Mouse (Mus musculus): Measurements from ENCODE around the gene Dnpep. TPM values are rescaled to one million over a fixed set of nuclear protein-coding genes. Genes with fewer than 3 reads are reported as not detected.

Dnpep gene
- 10 to 100 TPM; 63.9 to 69.7 TPM for polyA plus RNA-seq (2017; shearing (Covaris generic))

DNA sequence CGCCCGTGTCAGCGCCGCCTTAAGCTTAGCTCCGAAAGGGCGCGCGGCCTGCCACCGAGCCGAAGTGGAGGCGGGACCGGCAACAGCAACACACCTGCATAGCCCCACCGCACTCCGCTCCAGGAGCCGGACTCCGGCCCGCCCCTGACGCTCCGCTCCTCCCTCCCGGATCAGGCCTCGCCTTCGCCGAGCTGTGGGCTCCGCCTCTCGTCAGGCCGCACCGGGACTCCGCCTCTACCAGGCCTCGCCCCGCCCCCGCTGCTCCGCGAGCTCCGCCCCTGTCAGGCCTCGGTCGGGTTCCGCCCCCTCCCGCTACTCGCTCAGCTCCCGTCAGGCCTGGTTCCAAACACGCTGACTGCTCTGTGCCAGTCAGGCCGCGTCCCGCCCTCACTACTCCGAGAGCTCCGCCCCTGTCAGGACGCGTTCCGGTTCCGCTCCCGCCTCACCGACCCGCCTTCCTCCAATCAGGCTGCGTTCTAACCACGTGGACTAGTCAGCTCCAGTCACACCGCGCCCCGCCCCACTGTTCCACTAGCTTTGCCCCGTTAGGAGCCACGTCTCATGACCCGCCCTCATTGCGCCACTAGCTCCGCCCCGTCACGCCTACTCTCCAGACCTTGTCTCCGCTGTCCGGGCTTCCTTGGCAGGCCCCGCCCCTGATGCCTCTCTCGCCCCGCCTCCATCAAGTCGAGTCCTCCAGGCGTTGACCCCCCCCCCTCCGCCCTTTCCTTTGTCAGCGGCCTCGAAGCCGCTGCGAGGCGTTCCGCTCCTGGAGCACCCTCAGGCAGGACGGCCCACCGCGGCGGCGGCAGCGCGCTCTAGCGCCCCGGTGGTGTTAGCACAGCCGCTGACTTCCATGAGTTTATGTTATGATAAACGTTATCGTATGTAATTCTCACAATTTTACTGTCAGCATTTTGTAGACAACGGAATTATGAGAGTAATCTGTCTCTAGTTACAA lies at the start of gene Dnpep:
TSS of gene Dnpep (minus strand) at position 750 of the 961 bp plus-strand sequence.

DNA sequence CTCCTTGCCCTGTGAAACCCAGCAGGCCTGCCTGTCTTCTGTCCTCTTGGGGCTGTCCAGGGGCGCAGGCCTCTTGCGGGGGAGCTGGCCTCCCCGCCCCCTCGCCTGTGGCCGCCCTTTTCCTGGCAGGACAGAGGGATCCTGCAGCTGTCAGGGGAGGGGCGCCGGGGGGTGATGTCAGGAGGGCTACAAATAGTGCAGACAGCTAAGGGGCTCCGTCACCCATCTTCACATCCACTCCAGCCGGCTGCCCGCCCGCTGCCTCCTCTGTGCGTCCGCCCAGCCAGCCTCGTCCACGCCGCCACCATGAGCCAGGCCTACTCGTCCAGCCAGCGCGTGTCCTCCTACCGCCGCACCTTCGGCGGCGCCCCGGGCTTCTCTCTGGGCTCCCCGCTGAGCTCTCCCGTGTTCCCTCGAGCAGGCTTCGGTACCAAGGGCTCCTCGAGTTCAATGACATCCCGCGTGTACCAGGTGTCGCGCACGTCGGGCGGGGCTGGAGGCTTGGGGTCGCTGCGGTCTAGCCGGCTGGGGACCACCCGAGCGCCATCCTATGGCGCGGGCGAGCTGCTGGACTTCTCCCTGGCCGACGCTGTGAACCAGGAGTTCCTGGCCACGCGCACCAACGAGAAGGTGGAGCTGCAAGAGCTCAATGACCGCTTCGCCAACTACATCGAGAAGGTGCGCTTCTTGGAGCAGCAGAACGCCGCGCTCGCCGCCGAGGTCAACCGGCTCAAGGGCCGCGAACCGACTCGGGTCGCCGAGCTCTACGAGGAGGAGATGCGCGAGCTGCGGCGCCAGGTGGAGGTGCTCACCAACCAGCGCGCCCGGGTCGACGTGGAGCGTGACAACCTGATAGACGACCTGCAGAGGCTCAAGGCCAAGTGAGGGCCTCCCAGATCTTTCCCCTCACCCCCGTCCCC lies 42.6 kb upstream of the Dnpep start, which contains the start of gene Des:
TSS of gene Des (plus strand) at position 218 of the 920 bp plus-strand sequence.

DNA sequence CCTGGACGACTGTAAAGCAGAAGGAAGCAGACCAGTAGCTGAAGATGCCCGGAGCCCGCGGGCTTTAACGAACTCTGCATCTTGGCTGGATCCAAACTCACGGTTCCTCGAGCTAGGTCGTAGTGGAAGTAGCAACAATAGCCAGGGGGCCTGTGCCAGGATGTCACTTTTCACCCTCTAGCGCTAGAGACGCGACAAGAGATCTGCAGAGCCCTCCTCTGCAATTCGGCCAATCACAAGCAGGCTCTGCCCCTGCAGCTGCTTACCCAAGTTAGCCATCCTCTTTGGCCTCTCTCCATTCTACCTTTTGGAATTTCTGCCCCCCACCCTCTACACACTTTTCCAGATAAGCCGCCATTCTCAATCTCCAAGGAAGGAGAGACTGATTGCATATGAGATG lies 39.6 kb downstream of the Dnpep start, which contains the start of gene Resp18:
TSS of gene Resp18 (minus strand) at position 188 of the 400 bp plus-strand sequence.

DNA sequence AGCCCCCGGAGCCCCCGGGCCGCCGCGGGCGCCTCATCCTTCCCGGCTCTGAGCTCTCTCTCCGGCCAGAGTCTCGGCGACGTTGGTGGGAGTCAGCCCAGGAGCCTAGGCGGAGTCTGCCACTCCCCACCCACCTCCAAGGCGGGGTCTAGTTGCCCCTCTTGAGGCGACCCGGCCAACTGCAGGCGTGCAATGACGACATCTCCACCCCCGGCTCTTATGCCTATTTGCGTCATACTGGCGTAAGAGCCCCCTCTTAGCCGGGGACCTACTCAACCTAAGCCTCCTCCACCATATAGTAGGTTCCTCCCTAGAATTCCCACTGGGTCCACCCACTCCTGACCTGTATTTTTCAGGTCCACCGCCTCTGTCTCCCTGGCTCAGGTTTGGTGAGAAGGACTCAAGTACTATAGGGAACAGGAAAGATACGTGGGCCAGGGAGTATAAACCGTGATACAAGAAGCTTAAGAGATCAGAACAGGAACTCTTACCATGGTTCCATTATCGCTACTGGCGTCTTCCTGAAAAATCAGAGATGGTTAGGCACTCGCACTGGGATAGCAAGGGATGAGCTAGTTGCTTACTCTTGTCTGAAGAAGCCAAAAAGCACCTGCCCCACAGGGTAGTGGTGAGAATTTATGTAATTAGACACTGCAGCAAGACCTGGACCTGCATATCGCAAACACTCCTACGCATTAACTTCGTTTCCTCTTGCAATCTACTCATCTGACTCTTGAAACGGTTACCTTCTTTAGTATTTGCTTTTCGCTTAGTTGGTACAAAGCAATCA lies 53.5 kb downstream of the Dnpep start, which contains the start of gene Ptprn:
TSS of gene Ptprn (minus strand) at position 412 of the 790 bp plus-strand sequence.

Other genes with a start within 250 kb of the Dnpep start
- 10 to 100 TPM in 1 of 2 experiments, 1 to 10 TPM in 1; 8.1 to 18.7 TPM for gene Nhej1, start 192.8 kb downstream of the Dnpep start, polyA plus RNA-seq (2017; shearing (Covaris generic))
- 1 to 10 TPM in 1 of 2 experiments, under 1 TPM in 1; 0.42 to 1.1 TPM for gene Slc23a3, start 184.1 kb downstream of the Dnpep start, polyA plus RNA-seq (2017; shearing (Covaris generic))
- 100 to 1,000 TPM; 146 to 163 TPM for gene Cnppd1, start 175.3 kb downstream of the Dnpep start, polyA plus RNA-seq (2017; shearing (Covaris generic))
- gene Retreg2, start 175.2 kb downstream of the Dnpep start, polyA plus RNA-seq (2017; shearing (Covaris generic)), result 100 to 1,000 TPM; 122 TPM
- gene Zfand2b, start 149.3 kb downstream of the Dnpep start, polyA plus RNA-seq (2017; shearing (Covaris generic)), result 10 to 100 TPM; 68.6 to 80.7 TPM
- gene Abcb6, start 137.6 kb downstream of the Dnpep start, polyA plus RNA-seq (2017; shearing (Covaris generic)), result 1 to 10 TPM; 4.8 to 7.3 TPM
- 10 to 100 TPM; 38.6 to 47.7 TPM for gene Ankzf1, start 125.8 kb downstream of the Dnpep start, polyA plus RNA-seq (2017; shearing (Covaris generic))
- gene Atg9a, start 125.8 kb downstream of the Dnpep start, polyA plus RNA-seq (2017; shearing (Covaris generic)), result 10 to 100 TPM; 17.2 to 18.1 TPM
- gene Glb1l, start 107.2 kb downstream of the Dnpep start, polyA plus RNA-seq (2017; shearing (Covaris generic)), result 10 to 100 TPM in 1 of 2 experiments, 1 to 10 TPM in 1; 9.9 to 18.9 TPM
- gene Stk16, start 107.2 kb downstream of the Dnpep start, polyA plus RNA-seq (2017; shearing (Covaris generic)), result 100 to 1,000 TPM in 1 of 2 experiments, 10 to 100 TPM in 1; 97.8 to 128 TPM
- gene Tuba4a, start 98.1 kb downstream of the Dnpep start, polyA plus RNA-seq (2017; shearing (Covaris generic)), result 100 to 1,000 TPM; 268 to 351 TPM
- 1 to 10 TPM in 1 of 2 experiments, not detected in 1; 2.1 TPM for gene A630095N17Rik, start 85.9 kb downstream of the Dnpep start, polyA plus RNA-seq (2017; shearing (Covaris generic))
- gene Dnajb2, start 81.6 kb downstream of the Dnpep start, polyA plus RNA-seq (2017; shearing (Covaris generic)), result 10 to 100 TPM; 41.1 to 41.7 TPM
- under 1 TPM; 0.28 to 0.32 TPM for gene Ptprn, start 53.5 kb downstream of the Dnpep start, polyA plus RNA-seq (2017; shearing (Covaris generic))
- not detected for gene Resp18, start 39.6 kb downstream of the Dnpep start, polyA plus RNA-seq (2017; shearing (Covaris generic))
- under 1 TPM in 1 of 2 experiments, not detected in 1; 0.77 TPM for gene Des, start 42.3 kb upstream of the Dnpep start, polyA plus RNA-seq (2017; shearing (Covaris generic))
- 1 to 10 TPM in 1 of 2 experiments, under 1 TPM in 1; 0.95 to 5.6 TPM for gene Speg, start 57.3 kb upstream of the Dnpep start, polyA plus RNA-seq (2017; shearing (Covaris generic))
- gene Gmppa, start 117.9 kb upstream of the Dnpep start, polyA plus RNA-seq (2017; shearing (Covaris generic)), result 10 to 100 TPM; 67.8 to 92.0 TPM
- under 1 TPM in 1 of 2 experiments, not detected in 1; 0.15 TPM for gene Asic4, start 132.4 kb upstream of the Dnpep start, polyA plus RNA-seq (2017; shearing (Covaris generic))
- 10 to 100 TPM; 49.3 to 50.4 TPM for gene Chpf, start 161.3 kb upstream of the Dnpep start, polyA plus RNA-seq (2017; shearing (Covaris generic))
- 1 to 10 TPM; 1.5 to 3.0 TPM for gene Tmem198, start 161.5 kb upstream of the Dnpep start, polyA plus RNA-seq (2017; shearing (Covaris generic))
- gene Obsl1, start 188.5 kb upstream of the Dnpep start, polyA plus RNA-seq (2017; shearing (Covaris generic)), result 1 to 10 TPM in 1 of 2 experiments, under 1 TPM in 1; 0.63 to 1.4 TPM
- gene Inha, start 189.1 kb upstream of the Dnpep start, polyA plus RNA-seq (2017; shearing (Covaris generic)), result under 1 TPM in 1 of 2 experiments, not detected in 1; 0.64 TPM
- 10 to 100 TPM; 24.7 to 35.1 TPM for gene Stk11ip, start 203.5 kb upstream of the Dnpep start, polyA plus RNA-seq (2017; shearing (Covaris generic))
- under 1 TPM; 0.16 to 0.47 TPM for gene Slc4a3, start 228.3 kb upstream of the Dnpep start, polyA plus RNA-seq (2017; shearing (Covaris generic))

Data from inflammation-experienced regulatory T-cells (primary cell).